Mouse (Mus musculus): Measurements from ENCODE around the gene Catip. TPM values are rescaled to one million over a fixed set of nuclear protein-coding genes. Genes with fewer than 3 reads are reported as not detected.

Catip gene
- total RNA-seq, 4 experiments from 2014 or later = 1.4 to 2.5 (median 1.8) TPM

DNA sequence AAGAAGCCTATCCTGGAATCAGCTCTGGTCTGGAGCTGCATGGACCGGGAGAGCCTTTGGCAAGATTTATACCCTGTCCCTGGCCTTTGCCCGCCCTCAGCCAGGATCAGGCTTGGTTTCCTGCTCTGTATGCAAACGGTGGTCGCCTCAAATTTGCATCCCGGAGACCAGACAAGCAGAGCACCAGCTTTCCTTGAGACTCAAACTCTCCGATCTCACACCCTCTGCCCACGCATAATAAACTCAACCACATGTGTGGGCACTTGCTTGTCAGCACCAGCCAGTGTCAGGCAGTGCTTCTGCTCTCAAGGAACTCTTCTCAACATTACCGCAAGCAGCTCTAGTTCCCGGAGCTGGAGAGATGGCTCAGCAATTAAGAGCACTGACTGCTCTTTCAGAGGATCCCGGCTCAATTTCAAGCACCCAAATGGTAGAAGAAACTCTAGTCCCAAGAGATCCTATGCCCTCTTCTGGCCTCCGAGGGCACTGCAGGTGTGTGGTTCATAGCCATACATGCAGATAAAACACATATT is 36.1 kb downstream of the Catip start:
- peak; percentile 40 to 70 for DNase-seq (ENCODE audit: low spot score in 2 of 2)

DNA sequence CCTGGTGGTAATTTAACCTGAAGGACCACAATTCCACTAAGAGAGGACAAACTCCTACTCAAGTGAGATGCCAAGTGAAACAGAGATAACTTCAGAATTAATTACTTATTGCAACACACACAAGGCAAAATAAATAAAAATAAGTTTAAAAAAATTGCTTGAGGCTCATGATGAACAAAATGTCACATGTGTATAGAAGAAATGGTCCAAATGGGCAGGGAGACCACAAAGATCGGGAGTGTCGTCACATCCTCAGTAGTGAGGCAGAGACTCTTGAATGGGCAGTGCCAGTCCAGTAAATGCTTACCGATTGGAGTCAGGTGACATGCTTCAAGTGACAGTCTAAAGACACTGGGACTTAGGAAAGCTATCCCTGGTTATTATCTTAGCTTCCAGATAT is 38.6 kb downstream of the Catip start:
- DNase-seq (ENCODE audit: low spot score in 2 of 2) = no peak

DNA sequence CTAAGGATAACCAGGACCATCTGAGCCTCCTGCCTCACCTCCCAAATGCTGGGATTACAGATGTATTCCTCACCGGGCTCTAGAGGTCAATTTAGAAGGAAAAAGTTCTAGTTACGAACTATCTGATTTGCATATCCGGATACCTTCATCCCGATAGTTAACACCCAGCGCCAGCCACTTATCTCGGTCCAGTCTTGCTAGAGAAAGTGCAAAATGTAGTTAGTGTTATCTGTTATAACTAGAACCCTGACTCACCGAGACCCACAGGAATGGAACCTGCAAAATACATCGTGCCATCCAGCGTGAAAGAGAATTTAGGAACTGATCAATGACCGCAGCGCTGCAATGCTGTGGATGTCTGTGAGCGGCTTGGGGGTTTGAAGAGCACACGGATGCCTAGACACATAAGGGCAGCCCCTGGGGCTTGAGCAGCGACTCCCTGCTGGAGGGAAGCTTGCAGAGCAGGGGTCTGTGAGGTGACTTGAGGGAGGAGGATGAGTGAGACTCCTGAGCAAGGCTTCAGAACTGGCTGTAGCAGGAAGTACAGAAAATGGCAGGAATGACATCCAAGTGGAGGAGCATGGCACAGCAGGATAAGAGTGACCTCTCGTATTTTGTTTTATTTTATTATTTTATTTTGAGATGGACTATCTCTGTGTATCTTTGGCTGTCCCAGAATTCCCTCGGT is 39.3 kb downstream of the Catip start:
- no peak for DNase-seq (ENCODE audit: low spot score in 2 of 2)

DNA sequence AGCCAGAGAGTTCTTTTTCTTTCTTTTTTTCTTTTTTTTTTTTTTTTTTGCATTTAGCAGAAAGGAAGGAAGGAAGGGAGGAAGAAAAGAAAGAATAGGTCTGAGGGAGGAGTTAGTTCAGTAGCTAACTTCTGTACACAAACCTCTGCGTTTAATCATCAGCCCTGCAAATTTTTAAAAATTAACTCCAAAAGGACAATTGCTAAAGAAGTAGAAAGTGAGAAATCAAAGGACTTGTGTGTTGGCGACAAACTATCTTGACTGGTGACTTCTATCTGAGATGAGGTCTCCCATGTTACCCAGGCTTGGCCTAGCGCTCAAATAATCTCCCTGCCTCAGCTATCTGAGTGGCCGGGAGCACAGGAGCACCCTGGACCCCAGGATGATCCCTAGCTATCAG is 42.3 kb downstream of the Catip start:
- no peak for DNase-seq (ENCODE audit: low spot score in 2 of 2)

DNA sequence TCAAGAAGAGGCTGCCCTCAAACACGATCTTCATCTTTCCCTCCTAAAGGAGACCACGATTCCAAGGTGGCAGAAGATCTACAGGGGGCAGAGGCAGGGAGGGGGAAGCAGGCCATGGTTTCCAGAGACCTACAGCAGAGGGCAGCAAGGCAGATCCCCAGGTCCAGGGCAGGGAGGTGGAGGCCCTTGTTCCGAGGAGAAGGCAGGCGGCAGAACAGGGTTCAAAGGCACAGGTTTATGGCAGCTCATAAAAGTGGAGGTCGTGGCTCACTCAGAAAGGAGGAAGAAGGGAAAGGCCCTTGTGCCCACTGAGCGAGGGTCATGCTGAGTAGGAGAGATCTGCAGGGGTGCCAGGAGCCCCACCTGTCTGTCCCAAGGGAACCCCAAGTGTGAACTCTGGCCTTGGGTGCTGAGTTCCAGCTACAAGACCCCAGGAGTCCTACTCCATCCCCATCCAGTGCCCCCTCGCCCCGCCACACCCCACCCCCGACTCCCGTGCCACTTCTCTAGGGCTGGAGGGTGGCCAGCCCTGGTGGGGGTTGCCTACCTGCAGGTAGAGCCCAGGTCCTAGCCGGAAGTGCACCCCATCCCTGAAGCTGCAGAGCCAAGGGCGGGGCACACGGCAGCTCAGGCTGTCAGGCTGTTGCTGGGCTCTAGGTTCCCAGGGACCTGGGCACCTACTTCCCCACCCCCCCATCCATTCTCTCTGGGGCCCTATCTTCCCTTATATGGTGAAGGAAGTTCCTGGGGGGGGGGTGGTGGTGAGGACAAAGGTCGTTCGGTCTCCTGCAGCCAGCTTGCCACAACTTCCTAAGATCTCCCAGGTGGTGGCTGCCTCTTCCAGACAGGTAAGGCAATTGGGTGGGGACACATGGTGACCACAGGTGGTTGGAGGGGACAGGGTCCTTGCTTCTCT is 46.9 kb downstream of the Catip start, which contains the start of gene Vil1:
TSS of gene Vil1 (plus strand) at position 788 of the 916 bp plus-strand sequence.
- DNase-seq (ENCODE audit: low spot score in 2 of 2) = no peak

DNA sequence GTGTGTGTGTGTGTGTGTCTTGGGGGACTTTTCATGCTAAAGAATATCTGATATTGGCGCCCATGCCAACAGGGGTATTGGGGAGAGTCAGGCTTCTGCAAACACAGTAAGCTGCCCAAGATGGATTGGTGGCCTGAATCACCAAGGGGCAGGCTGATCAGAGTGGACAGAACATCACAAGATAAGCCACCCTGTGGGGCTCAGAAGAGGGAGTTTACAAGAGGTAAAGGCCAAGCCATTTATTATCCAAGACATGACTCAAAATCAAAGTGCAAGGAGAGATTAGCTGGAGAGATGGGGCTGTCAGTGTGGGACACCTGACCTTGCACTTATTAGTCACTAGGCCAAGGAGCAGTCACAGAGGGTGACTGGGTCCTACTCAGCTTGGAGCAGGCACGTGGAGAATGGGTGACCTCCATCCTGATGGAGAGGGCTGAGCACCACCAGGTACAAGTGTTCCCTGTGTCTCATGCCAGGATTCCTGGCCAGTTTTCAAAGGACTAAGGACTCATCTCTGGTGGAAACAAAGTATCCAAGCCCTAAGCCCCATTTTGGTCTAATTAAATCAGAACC is 49.9 kb downstream of the Catip start:
- no peak for DNase-seq (ENCODE audit: low spot score in 2 of 2)

DNA sequence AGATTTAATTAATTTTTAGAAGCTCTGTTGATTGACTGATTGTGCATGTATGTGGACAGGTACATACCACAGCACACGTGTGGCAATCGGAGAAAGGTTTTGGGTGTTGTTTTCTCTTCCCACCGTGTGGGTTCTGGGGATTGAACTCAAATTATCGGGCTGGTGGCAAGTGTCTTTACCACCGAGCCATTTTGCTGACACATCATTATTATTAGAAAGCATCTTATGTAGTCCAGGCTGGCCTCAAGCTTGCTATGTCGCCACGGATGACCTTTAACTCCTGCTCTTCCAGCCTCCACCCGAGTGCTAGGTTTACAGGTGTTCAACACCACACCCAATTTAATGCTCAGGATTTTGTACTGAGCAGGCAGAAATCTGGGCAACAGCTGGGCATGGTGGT is 50.8 kb downstream of the Catip start:
- DNase-seq (ENCODE audit: low spot score in 2 of 2) = no peak

DNA sequence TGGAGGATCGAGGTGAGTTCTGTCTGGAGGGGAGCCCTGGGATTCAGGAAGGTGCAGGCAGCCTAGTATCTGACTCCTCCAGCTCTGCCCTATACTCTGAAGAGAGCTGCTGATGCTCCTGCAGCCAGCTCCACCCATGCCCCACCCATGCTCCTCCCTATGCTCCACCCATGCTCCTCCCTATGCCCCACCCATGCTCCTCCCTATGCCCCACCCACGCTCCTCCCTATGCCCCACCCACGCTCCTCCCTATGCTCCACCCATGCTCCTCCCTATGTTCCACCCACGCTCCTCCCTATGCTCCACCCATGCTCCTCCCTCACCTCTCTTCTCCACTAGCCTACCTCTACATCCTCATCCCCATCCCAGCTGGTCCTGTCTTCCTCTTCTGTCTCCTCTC is 53.2 kb downstream of the Catip start:
- DNase-seq (ENCODE audit: low spot score in 2 of 2) = no peak

Small RNAs within 50 kb of the gene (microRNA-seq; reads per million reads assigned to microRNA genes)
- 5,969 to 14,115 reads per million in 2 experiments for gene Mir26b

Other genes starting within 250 kb of the Catip start
- gene Tns1, start 237.7 kb upstream of the Catip start, total RNA-seq (2022) = 10 to 100 TPM; 40.6 to 59.2 (median 49.2) TPM
- gene Rufy4, start 236.6 kb upstream of the Catip start, total RNA-seq (2022) = not detected
- under 1 TPM in 1 of 4 experiments, not detected in 3; 0.14 TPM for gene Cxcr2, start 208.1 kb upstream of the Catip start, total RNA-seq (2022)
- gene Cxcr1, start 167.5 kb upstream of the Catip start, total RNA-seq (2022) = not detected
- gene Arpc2, start 126.0 kb upstream of the Catip start, total RNA-seq (2022) = 100 to 1,000 TPM; 212 to 241 (median 232) TPM
- not detected for gene Gpbar1, start 83.6 kb upstream of the Catip start, total RNA-seq (2022)
- gene Aamp, start 77.4 kb upstream of the Catip start, total RNA-seq (2022) = 100 to 1,000 TPM; 138 to 159 (median 148) TPM
- gene Pnkd, start 77.2 kb upstream of the Catip start, total RNA-seq (2022) = 100 to 1,000 TPM; 162 to 185 (median 173) TPM
- 10 to 100 TPM; 28.2 to 32.3 (median 31.4) TPM for gene Tmbim1, start 56.5 kb upstream of the Catip start, total RNA-seq (2022)
- 10 to 100 TPM in 2 of 4 experiments, 1 to 10 TPM in 2; 3.8 to 35.1 (median 15.5) TPM for gene Slc11a1, start 13.1 kb downstream of the Catip start, total RNA-seq (2022)
- gene Ctdsp1, start 29.4 kb downstream of the Catip start, total RNA-seq (2022) = 10 to 100 TPM; 27.2 to 33.7 (median 29.5) TPM
- gene Vil1, start 47.3 kb downstream of the Catip start, total RNA-seq (2022) = under 1 TPM; 0.57 to 0.74 (median 0.64) TPM
- 10 to 100 TPM; 22.3 to 25.7 (median 24.0) TPM for gene Cnot9, start 143.9 kb downstream of the Catip start, total RNA-seq (2022)
- gene Plcd4, start 180.8 kb downstream of the Catip start, total RNA-seq (2022) = 10 to 100 TPM; 11.3 to 14.4 (median 12.8) TPM
- gene Usp37, start 182.2 kb downstream of the Catip start, total RNA-seq (2022) = 10 to 100 TPM; 22.2 to 26.1 (median 22.4) TPM
- 10 to 100 TPM; 31.2 to 34.2 (median 32.2) TPM for gene Zfp142, start 226.1 kb downstream of the Catip start, total RNA-seq (2022)
- 10 to 100 TPM; 18.5 to 22.5 (median 22.1) TPM for gene Bcs1l, start 226.2 kb downstream of the Catip start, total RNA-seq (2022)
- gene Rnf25, start 239.3 kb downstream of the Catip start, total RNA-seq (2022) = 10 to 100 TPM; 63.6 to 68.4 (median 65.9) TPM
- gene Stk36, start 239.3 kb downstream of the Catip start, total RNA-seq (2022) = 1 to 10 TPM; 3.4 to 7.4 (median 5.8) TPM

Data from left cerebral cortex, adult 8-10 months (tissue).